Mouse (Mus musculus): ENCODE measurements at regions not wholly inside any gene's neighbourhood (a gene's known extent, or its start where the extent isn't known, plus 50 kb on each side); places are given as distances from the start of the nearest gene placed in this dataset.
"Not testable (repeated sequence)": the region's sequence is repeated elsewhere in the genome, so short reads cannot be mapped to it uniquely, and the experiment has no call there.

- DNase-seq = no peak
These were observed 75.8 kb upstream of the Hao2 start for GRCm38 (mm10) chr3:98968811-98969210.

DNA sequence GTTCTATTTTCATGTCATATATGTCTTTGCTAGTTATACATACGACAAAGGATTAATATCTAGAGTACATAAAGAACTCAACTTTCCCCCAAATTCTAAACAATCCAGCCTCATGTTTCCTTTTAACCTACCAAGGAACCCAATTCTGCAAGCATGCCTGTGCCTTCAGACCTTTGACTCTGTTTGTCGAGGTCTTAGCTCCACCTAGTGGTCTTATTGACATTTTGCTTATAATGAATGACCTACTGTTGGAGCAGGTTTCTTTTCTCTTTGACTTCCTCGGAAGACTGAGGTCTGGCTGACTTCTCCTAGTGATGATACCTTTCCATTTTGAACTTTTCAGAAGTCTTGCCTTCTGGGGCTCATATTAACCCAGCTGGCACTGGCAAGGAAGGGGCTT lies 82.7 kb upstream of the Hao2 start:
- DNase-seq = peak; percentile 35 to 48

DNA sequence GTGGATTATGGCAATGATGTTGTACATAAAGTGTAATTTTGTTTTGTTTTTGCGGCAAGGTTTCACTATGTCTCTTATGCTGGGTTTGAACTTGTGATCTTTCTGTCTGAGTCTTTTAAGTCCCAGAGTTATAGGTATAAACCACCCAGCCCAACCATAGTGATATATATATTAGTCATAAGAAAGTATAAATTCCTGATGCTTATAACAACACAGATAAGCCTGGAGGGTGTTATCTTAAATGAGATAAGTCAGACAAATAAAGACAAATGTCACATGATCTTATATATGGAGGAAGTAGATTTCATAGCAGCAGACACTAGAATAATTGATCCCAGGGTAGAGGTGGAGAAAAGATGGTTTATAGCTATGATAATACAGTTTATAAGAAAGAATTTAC lies 89.7 kb upstream of the Hao2 start:
- DNase-seq = no peak

- DNase-seq = not testable (repeated sequence)
These were observed 94.2 kb upstream of the Hao2 start for GRCm38 (mm10) chr3:98987266-98987665.

DNA sequence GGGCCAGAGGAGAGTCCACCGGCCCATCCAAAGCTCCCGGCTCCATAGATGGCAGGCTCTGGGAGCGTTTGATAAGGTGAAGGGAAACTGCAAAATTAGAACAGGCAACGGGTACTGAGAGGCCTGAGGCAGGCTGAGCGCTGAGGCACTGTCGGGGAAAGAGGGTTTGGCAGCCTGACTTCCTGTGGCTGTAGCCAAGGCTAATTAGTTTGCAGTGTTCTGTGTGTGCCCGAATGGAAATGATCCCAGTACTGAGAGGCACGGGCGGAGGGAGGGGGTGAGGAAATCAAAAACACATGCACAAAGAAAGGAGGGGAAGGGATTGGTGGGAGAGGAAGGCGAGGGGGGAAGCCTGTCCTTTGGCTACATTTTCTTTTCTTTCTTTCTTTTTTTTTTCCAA lies 97.8 kb upstream of the Hao2 start:
- DNase-seq = peak; percentile 45 to 57

- no peak for DNase-seq
These were observed 98.2 kb upstream of the Hao2 start for GRCm38 (mm10) chr3:98991276-98991675.

GRCm38 (mm10) chr3:98994086-98994485 lies 101.0 kb upstream of the Hao2 start:
- DNase-seq = peak; percentile 34 to 57

DNA sequence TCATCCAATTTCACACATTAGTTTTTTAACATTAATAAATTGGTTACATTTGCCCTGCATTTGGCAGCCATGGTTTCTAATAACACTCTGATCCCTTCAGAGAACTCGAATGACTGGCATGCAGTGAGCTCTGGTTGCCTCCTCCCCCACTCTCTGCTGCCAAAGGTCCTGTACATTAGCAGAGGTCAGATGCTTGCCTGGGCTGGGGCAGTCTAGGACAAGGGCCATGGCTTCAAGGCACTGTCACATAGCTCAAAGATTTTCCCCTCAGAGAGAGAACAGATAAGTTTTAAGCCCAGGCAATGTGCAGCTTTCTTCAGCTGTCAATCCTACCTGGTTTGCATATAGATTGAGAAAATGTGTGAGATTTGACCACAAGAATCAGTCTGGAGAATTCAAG lies 110.2 kb upstream of the Wars2 start:
- DNase-seq = no peak

GRCm38 (mm10) chr3:99046190-99046589 lies 94.7 kb upstream of the Wars2 start:
- no peak for DNase-seq

DNA sequence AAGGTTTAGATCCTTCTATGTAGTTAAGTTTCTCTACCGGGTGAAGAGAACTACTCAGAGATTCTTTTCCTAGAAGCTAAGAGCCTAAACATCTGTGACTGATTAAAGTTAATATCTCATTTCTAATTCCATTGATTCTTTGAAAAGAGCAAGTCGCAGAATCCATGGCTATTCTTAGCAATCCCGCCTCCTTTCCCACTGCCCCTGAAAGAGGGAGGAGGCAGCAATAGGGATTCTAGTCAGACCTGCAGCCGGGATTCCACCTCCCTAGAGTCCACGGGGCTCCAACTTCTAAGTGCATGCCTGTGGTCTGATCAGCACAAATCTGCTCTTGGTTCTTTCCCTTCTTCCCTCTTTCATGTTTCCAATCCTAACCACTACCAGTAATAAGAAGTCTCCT lies 93.7 kb upstream of the Wars2 start:
- no peak for DNase-seq

DNA sequence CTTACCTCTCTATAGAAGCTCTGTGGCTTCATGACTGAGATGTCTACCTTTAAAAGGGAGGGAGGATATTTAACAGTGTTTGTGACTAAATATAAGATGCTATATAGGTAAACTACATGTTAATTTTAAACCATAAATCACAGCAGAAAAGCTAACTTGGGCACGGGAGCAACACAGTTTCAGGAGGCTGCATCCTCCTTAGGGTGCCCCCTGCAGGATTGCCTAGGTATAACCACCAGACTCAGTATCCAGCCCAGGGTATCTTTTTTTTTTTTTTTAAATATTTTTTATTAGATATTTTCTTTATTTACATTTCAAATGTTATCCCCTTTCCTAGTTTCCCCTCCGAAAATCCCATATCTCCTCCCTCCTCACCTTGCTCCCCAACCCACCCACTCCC lies 91.6 kb upstream of the Wars2 start:
- peak; percentile 1 to 4 for DNase-seq

GRCm38 (mm10) chr3:99052176-99052575 lies 88.7 kb upstream of the Wars2 start:
- DNase-seq = peak; percentile 4 to 7

DNA sequence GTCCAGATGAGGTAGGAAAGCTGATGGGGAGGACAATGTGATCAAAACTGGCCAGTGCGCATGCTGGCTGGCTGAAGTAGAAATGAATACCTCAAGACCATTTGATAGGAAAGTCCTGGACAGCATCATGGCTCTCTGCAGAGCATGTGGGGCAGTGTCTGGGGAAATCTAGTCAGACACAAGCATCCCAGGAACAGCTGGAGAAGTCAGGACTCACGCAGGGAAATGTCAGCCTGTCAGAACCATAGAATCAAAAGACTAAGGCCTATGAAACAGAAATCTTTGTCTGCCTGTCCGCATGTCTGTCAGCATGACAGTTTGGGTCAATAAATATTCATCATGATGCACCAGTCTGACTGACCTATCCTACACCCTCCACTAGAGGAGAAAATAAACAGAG lies 73.7 kb upstream of the Wars2 start:
- DNase-seq = no peak
